Mouse (Mus musculus): ENCODE measurements around the gene Paqr6. TPM values are rescaled to one million over a fixed set of nuclear protein-coding genes. Genes with fewer than 3 reads are reported as not detected.
"Not testable (repeated sequence)": the region's sequence is repeated elsewhere in the genome, so short reads cannot be mapped to it uniquely, and the experiment has no call there.

Paqr6 gene
- polyA plus RNA-seq, 1 experiment from 2014 or later = 0.35 TPM

GRCm38 (mm10) chr3:88376644-88377043 lies 12.3 kb downstream of the Paqr6 start:
- H3K4me1 ChIP-seq (ENCODE audit: control insufficient read depth, insufficient read depth, low read length); H3K4me3 ChIP-seq (ENCODE audit: low read depth, low read length); H3K9me3 ChIP-seq (ENCODE audit: control insufficient read depth, low read length); H3K27me3 ChIP-seq (ENCODE audit: control insufficient read depth, insufficient read depth, low read length); H3K9ac ChIP-seq (replicated peaks; ENCODE audit: low read depth, low read length); H3K36me3 ChIP-seq (ENCODE audit: control insufficient read depth, insufficient read depth, low read length): not testable (repeated sequence)
- 24% methylated on average over 5 of the region's 7 CpGs for WGBS
- 0 out of 2 replicates have a peak overlapping the region, but pooled peaks have one; percentile 40 for H3K27ac ChIP-seq (ENCODE audit: low read depth, low read length)
- ATAC-seq (ENCODE audit: low read depth) = peak; percentile 12; the same call in 1 of the 2 replicates
- H3K4me2 ChIP-seq (ENCODE audit: low read depth, low read length) = peak overlapping the region; percentile 20; the same call in 1 of the 2 replicates

- not testable (repeated sequence) for H3K27ac ChIP-seq (ENCODE audit: low read depth, low read length); H3K9me3 ChIP-seq (ENCODE audit: control insufficient read depth, low read length); H3K4me2 ChIP-seq (ENCODE audit: low read depth, low read length); H3K4me3 ChIP-seq (ENCODE audit: low read depth, low read length); ATAC-seq (ENCODE audit: low read depth); H3K9ac ChIP-seq (replicated peaks; ENCODE audit: low read depth, low read length); H3K4me1 ChIP-seq (ENCODE audit: control insufficient read depth, insufficient read depth, low read length); H3K36me3 ChIP-seq (ENCODE audit: control insufficient read depth, insufficient read depth, low read length); H3K27me3 ChIP-seq (ENCODE audit: control insufficient read depth, insufficient read depth, low read length)
- 75% methylated on average over 5 of the region's 5 CpGs for WGBS
Observed at GRCm38 (mm10) chr3:88378599-88378998, 14.2 kb downstream of the Paqr6 start, which contains the start of gene Bglap2. TSS of gene Bglap2 (minus strand) at chr3:88378699.

- peak overlapping the region; percentile 75 for H3K27ac ChIP-seq (ENCODE audit: low read depth, low read length)
- WGBS = 7% methylated on average over 19 of the region's 22 CpGs
- not testable (repeated sequence) for H3K4me1 ChIP-seq (ENCODE audit: control insufficient read depth, insufficient read depth, low read length); H3K36me3 ChIP-seq (ENCODE audit: control insufficient read depth, insufficient read depth, low read length); H3K27me3 ChIP-seq (ENCODE audit: control insufficient read depth, insufficient read depth, low read length); H3K9me3 ChIP-seq (ENCODE audit: control insufficient read depth, low read length)
- H3K9ac ChIP-seq (replicated peaks; ENCODE audit: low read depth, low read length) = peak overlapping the region; percentile 32; the same call in 1 of the 2 replicates
- peak; percentile 87 for ATAC-seq (ENCODE audit: low read depth)
- peak overlapping the region; percentile 12; the same call in 1 of the 2 replicates for H3K4me3 ChIP-seq (ENCODE audit: low read depth, low read length)
- peak overlapping the region; percentile 41 for H3K4me2 ChIP-seq (ENCODE audit: low read depth, low read length)
Observed at GRCm38 (mm10) chr3:88381389-88382315, 17.3 kb downstream of the Paqr6 start.

- H3K36me3 ChIP-seq (ENCODE audit: control insufficient read depth, insufficient read depth, low read length); H3K4me3 ChIP-seq (ENCODE audit: low read depth, low read length); H3K27ac ChIP-seq (ENCODE audit: low read depth, low read length); H3K4me2 ChIP-seq (ENCODE audit: low read depth, low read length); H3K4me1 ChIP-seq (ENCODE audit: control insufficient read depth, insufficient read depth, low read length); H3K9ac ChIP-seq (replicated peaks; ENCODE audit: low read depth, low read length); H3K9me3 ChIP-seq (ENCODE audit: control insufficient read depth, low read length); H3K27me3 ChIP-seq (ENCODE audit: control insufficient read depth, insufficient read depth, low read length): not testable (repeated sequence)
- peak; percentile 31 for ATAC-seq (ENCODE audit: low read depth)
- 41% methylated on average over 1 of the region's 7 CpGs for whole genome bisulfite sequencing
Observed at GRCm38 (mm10) chr3:88382383-88382782, 18.0 kb downstream of the Paqr6 start.

GRCm38 (mm10) chr3:88384364-88384763 lies 20.0 kb downstream of the Paqr6 start, which contains the start of gene Bglap:
TSS of gene Bglap (minus strand) at chr3:88384464.
- Histone ChIP-seq H3K36me3 (ENCODE audit: control insufficient read depth, insufficient read depth, low read length) (no peaks in the 10 kb centered on the region), H3K4me3 (ENCODE audit: low read depth, low read length) (no peak within 1 kb of the TSS), H3K4me1 (ENCODE audit: control insufficient read depth, insufficient read depth, low read length) (no peaks in the 10 kb centered on the region), H3K9ac (replicated peaks; ENCODE audit: low read depth, low read length) (no peak within 1 kb of the TSS), H3K27ac (ENCODE audit: low read depth, low read length) (no peak within 1 kb of the TSS), H3K27me3 (ENCODE audit: control insufficient read depth, insufficient read depth, low read length) (no peaks in the 10 kb centered on the region), H3K4me2 (ENCODE audit: low read depth, low read length) (no peak within 1 kb of the TSS), H3K9me3 (ENCODE audit: control insufficient read depth, low read length) (no peaks in the 10 kb centered on the region)
- ATAC-seq (ENCODE audit: low read depth) = no peak
- 76% methylated on average over 5 of the region's 5 CpGs for WGBS

GRCm38 (mm10) chr3:88393776-88394375 lies 29.5 kb downstream of the Paqr6 start:
- WGBS = 91% methylated on average over 9 of the region's 9 CpGs
- H3K4me2 ChIP-seq (ENCODE audit: low read depth, low read length) = no peak overlapping the region
- H3K27ac ChIP-seq (ENCODE audit: low read depth, low read length) = no peak overlapping the region
- no peaks in the 10 kb centered on the region; the same call in 1 of the 2 replicates for H3K36me3 ChIP-seq (ENCODE audit: control insufficient read depth, insufficient read depth, low read length)
- H3K4me3 ChIP-seq (ENCODE audit: low read depth, low read length) = no peak overlapping the region
- H3K27me3 ChIP-seq (ENCODE audit: control insufficient read depth, insufficient read depth, low read length) = no peaks in the 10 kb centered on the region
- no peak overlapping the region for H3K9ac ChIP-seq (replicated peaks; ENCODE audit: low read depth, low read length)
- H3K4me1 ChIP-seq (ENCODE audit: control insufficient read depth, insufficient read depth, low read length) = no peaks in the 10 kb centered on the region
- ATAC-seq (ENCODE audit: low read depth) = no peak
- no peaks in the 10 kb centered on the region for H3K9me3 ChIP-seq (ENCODE audit: control insufficient read depth, low read length)

- Histone ChIP-seq H3K4me2 (ENCODE audit: low read depth, low read length) (no peak overlapping the region), H3K9me3 (ENCODE audit: control insufficient read depth, low read length) (no peaks in the 10 kb centered on the region), H3K4me3 (ENCODE audit: low read depth, low read length) (no peak overlapping the region), H3K27me3 (ENCODE audit: control insufficient read depth, insufficient read depth, low read length) (no peaks in the 10 kb centered on the region), H3K36me3 (ENCODE audit: control insufficient read depth, insufficient read depth, low read length) (no peaks in the 10 kb centered on the region; the same call in 1 of the 2 replicates), H3K9ac (replicated peaks; ENCODE audit: low read depth, low read length) (no peak overlapping the region), H3K4me1 (ENCODE audit: control insufficient read depth, insufficient read depth, low read length) (no peaks in the 10 kb centered on the region), H3K27ac (ENCODE audit: low read depth, low read length) (no peak overlapping the region)
- WGBS = 96% methylated on average over 6 of the region's 6 CpGs
- 0 out of 2 replicates have a peak, but pooled peaks have one; percentile 34 for ATAC-seq (ENCODE audit: low read depth)
Observed at GRCm38 (mm10) chr3:88395288-88395687, 30.9 kb downstream of the Paqr6 start.

- ATAC-seq (ENCODE audit: low read depth) = no peak
- no peak overlapping the region for H3K27ac ChIP-seq (ENCODE audit: low read depth, low read length)
- 96% methylated on average over 8 of the region's 8 CpGs for WGBS
- no peaks in the 10 kb centered on the region for H3K27me3 ChIP-seq (ENCODE audit: control insufficient read depth, insufficient read depth, low read length)
- no peaks in the 10 kb centered on the region for H3K4me1 ChIP-seq (ENCODE audit: control insufficient read depth, insufficient read depth, low read length)
- H3K4me2 ChIP-seq (ENCODE audit: low read depth, low read length) = no peak overlapping the region
- H3K9me3 ChIP-seq (ENCODE audit: control insufficient read depth, low read length) = no peaks in the 10 kb centered on the region
- no peak overlapping the region for H3K9ac ChIP-seq (replicated peaks; ENCODE audit: low read depth, low read length)
- H3K4me3 ChIP-seq (ENCODE audit: low read depth, low read length) = no peak overlapping the region
- H3K36me3 ChIP-seq (ENCODE audit: control insufficient read depth, insufficient read depth, low read length) = no peaks in the 10 kb centered on the region; the same call in 1 of the 2 replicates
Observed at GRCm38 (mm10) chr3:88395742-88396141, 31.4 kb downstream of the Paqr6 start.

- no peaks in the 10 kb centered on the region for H3K27me3 ChIP-seq (ENCODE audit: control insufficient read depth, insufficient read depth, low read length)
- no peak overlapping the region for H3K4me2 ChIP-seq (ENCODE audit: low read depth, low read length)
- H3K4me1 ChIP-seq (ENCODE audit: control insufficient read depth, insufficient read depth, low read length) = no peaks in the 10 kb centered on the region
- 65% methylated on average over 2 of the region's 2 CpGs for WGBS
- no peak for ATAC-seq (ENCODE audit: low read depth)
- no peak overlapping the region for H3K27ac ChIP-seq (ENCODE audit: low read depth, low read length)
- H3K36me3 ChIP-seq (ENCODE audit: control insufficient read depth, insufficient read depth, low read length) = no peaks in the 10 kb centered on the region; the same call in 1 of the 2 replicates
- no peak overlapping the region for H3K4me3 ChIP-seq (ENCODE audit: low read depth, low read length)
- no peak overlapping the region for H3K9ac ChIP-seq (replicated peaks; ENCODE audit: low read depth, low read length)
- no peaks in the 10 kb centered on the region for H3K9me3 ChIP-seq (ENCODE audit: control insufficient read depth, low read length)
Observed at GRCm38 (mm10) chr3:88398666-88399065, 34.3 kb downstream of the Paqr6 start.
